Mouse (Mus musculus): ENCODE results near the gene Igf1r. TPM values are rescaled to one million over a fixed set of nuclear protein-coding genes. Genes with fewer than 3 reads are reported as not detected.
A peak's percentile ranks its signal among the peaks of the same experiment; 100 is the strongest.

Gene Igf1r
- polyA plus RNA-seq (2014; fragmentation: Nextera tagmentation; extraction: Ambion mirVana), result 18.3 and 21.0 TPM in 2 replicates

DNA sequence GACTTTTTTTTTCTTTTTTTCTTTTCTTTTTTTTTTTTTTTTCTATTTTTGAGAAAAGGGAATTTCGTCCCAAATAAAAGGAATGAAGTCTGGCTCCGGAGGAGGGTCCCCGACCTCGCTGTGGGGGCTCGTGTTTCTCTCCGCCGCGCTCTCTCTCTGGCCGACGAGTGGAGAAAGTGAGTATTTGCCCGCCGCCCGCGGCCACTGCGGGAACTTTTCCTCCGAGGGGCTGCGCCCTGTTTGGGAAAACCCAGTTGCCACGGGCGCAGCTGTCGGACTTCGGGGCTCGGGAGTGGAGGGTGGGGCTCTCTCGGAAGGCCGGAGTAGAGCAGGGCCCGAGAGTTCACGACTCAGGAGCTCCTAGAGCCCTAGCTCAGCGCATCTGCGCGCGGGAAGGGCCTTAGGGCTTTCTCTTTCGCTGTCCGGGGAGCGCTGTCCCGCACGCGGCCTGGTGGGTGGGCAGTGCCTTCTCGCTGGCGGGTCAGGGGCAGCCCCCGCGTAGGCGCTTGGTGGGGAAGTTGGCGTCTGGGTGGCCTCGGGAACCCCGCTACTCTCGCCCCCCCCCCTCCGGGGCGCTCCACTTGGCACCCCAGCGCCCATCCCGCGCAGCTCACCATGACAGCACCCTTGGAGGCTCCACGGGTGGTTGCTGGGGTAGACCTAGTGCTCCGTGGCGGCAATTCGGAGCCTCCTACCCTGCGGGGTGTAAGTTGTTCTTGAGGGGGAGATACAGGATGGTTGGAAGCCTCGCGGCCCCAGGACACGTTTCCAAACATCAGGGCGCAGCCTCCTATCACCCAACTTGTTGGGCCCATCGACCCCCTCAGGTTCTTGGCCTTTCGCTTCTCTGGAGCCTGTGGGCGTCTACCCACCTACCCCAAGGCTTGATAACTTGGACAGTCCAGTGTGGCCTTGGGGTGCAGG, at the start of gene Igf1r:
TSS of gene Igf1r (plus strand) at position 51 of the 924 bp plus-strand sequence.
- peaks cover 36% of the 10 kb centered on the region for H3K4me1 ChIP-seq (replicated peaks; ENCODE audit: control insufficient read depth, insufficient read depth, low read length)
- no peak for ATAC-seq (ENCODE audit: low FRiP score)

DNA sequence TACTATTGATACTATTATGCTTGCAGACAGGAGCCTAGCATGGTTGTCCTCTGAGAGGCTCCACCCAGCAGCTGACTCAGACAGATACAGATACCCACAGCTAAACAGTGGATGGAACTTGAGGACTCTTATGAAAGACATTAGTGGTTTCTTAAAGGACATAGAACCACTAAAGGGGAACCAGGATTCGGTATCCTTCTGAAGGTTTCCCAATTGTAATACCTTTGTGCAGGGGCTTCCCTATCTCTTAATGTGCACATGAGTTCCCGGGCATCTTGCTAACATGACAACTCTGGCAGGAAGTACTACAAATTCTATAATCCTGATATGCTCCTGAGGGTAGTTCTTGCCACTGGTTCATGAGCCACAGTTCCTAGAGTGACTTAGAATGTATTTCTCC, 46.3 kb upstream of the Igf1r start:
- Histone ChIP-seq H3K27ac (no peak overlapping the region), H3K4me1 (replicated peaks; ENCODE audit: control insufficient read depth, insufficient read depth, low read length) (0 out of 2 replicates have a peak, but pooled peaks cover 5% of the 10 kb centered on the region), H3K9me3 (ENCODE audit: control insufficient read depth, low read length) (no peaks in the 10 kb centered on the region), H3K4me3 (replicated peaks; ENCODE audit: low read length) (no peak overlapping the region), H3K27me3 (ENCODE audit: control insufficient read depth, insufficient read depth, low read length) (no peaks in the 10 kb centered on the region), H3K4me2 (replicated peaks) (no peak overlapping the region), H3K9ac (no peak overlapping the region), H3K36me3 (replicated peaks; ENCODE audit: control insufficient read depth, insufficient read depth) (no peaks in the 10 kb centered on the region)
- 95% methylated on average over 2 of the region's 2 CpGs for WGBS
- ATAC-seq (ENCODE audit: low FRiP score) (no peak), DNase-seq (ENCODE audit: low spot score) (no peak)

More for the DNA sequence above, at the start of gene Igf1r:
- WGBS, result under 1% methylated on average over 59 of the region's 62 CpGs
- Histone ChIP-seq H3K4me2 (replicated peaks) (peak within 1 kb of the TSS; percentile 95), H3K4me3 (replicated peaks; ENCODE audit: low read length) (peak within 1 kb of the TSS; percentile 77), H3K9me3 (ENCODE audit: control insufficient read depth, low read length) (no peaks in the 10 kb centered on the region), H3K27ac (peak within 1 kb of the TSS; percentile 99), H3K27me3 (ENCODE audit: control insufficient read depth, insufficient read depth, low read length) (0 out of 2 replicates have a peak, but pooled peaks cover 3% of the 10 kb centered on the region), H3K36me3 (replicated peaks; ENCODE audit: control insufficient read depth, insufficient read depth) (no peaks in the 10 kb centered on the region), H3K9ac (peak within 1 kb of the TSS; percentile 92)
- DNase-seq (ENCODE audit: low spot score), result no peak

DNA sequence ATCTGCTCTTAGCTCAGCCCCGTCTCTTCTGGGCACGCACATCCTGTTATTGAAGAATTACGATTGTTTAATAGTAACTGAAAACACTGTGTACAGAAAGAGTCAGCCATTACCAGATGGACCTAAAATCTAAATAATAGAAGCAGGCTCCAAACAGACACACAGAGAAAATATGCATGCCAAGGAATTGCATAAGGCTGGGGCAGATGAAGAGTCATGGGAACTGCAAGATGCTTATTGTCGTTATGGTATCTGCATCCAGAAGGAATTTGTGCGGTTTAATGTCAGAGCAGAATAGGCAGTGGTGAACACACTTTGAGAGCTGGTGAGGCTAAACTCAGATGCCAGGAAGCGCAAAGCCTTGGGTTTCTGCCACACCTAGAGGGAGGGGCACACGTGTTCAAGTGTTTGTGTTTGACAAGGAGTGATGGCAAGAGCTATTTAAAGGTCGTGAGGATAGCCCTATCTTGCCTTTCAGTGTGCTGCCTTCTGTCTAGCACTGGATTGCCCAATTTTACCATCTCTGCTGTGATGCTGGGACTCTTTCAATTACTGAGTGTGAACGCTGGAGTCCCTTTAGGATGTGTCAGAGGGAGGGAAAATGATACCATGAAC, 44.7 kb upstream of the Igf1r start:
- 0 out of 2 replicates have a peak, but pooled peaks cover 5% of the 10 kb centered on the region for H3K4me1 ChIP-seq (replicated peaks; ENCODE audit: control insufficient read depth, insufficient read depth, low read length)
- no peak overlapping the region for H3K4me2 ChIP-seq (replicated peaks)
- no peak overlapping the region for H3K27ac ChIP-seq
- WGBS, result 83% methylated on average over 9 of the region's 9 CpGs
- H3K27me3 ChIP-seq (ENCODE audit: control insufficient read depth, insufficient read depth, low read length), result no peaks in the 10 kb centered on the region
- no peaks in the 10 kb centered on the region for H3K9me3 ChIP-seq (ENCODE audit: control insufficient read depth, low read length)
- no peak overlapping the region for H3K9ac ChIP-seq
- ATAC-seq (ENCODE audit: low FRiP score) (no peak), DNase-seq (ENCODE audit: low spot score) (no peak)
- no peak overlapping the region for H3K4me3 ChIP-seq (replicated peaks; ENCODE audit: low read length)
- no peaks in the 10 kb centered on the region for H3K36me3 ChIP-seq (replicated peaks; ENCODE audit: control insufficient read depth, insufficient read depth)

DNA sequence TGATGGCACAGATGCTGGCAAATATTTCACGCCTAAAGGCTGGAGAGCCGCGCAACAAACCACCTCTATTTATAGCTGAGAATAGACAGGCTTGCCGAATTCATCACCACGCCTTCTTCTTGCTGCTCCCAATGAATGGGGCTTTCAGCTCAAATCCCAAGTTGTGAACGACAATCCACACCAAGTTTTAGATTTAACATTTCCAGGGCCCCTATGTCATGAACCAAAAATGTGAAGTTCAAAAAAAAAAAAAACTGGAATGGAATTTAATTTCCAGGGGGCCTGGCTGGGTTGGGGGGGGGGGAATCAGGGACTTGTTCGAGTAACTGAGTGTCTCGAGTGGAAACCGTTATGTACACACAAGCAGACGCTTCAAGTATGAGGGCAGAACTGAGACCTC, 42.1 kb upstream of the Igf1r start:
- H3K9me3 ChIP-seq (ENCODE audit: control insufficient read depth, low read length), result no peaks in the 10 kb centered on the region
- no peak for ATAC-seq (ENCODE audit: low FRiP score)
- peak overlapping the region; percentile 40 for H3K4me2 ChIP-seq (replicated peaks)
- H3K4me1 ChIP-seq (replicated peaks; ENCODE audit: control insufficient read depth, insufficient read depth, low read length), result 0 out of 2 replicates have a peak, but pooled peaks cover 5% of the 10 kb centered on the region
- H3K27me3 ChIP-seq (ENCODE audit: control insufficient read depth, insufficient read depth, low read length), result no peaks in the 10 kb centered on the region
- 27% methylated on average over 10 of the region's 10 CpGs for WGBS
- no peak overlapping the region for H3K9ac ChIP-seq
- H3K4me3 ChIP-seq (replicated peaks; ENCODE audit: low read length), result no peak overlapping the region
- DNase-seq (ENCODE audit: low spot score), result peak; percentile 33
- H3K27ac ChIP-seq, result no peak overlapping the region
- no peaks in the 10 kb centered on the region for H3K36me3 ChIP-seq (replicated peaks; ENCODE audit: control insufficient read depth, insufficient read depth)

DNA sequence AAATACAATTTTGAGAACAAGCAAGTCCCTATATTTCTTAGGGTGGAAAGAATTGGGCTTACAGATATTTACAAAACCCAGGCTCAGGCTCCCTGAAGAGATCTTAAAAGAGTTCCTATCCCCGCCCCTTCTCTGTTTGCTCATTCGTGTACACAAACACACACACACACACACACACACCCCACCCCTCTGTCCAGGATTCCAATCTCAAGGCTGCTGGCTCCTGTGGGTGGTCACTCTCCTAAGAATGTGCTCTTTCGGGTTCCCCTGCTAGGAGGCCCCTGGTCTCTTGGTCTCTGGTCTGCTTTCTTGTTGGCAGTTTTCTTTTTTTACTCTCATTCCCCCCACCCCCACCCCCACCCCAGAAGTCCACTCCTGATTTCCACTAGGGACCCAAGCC, 41.7 kb upstream of the Igf1r start:
- Histone ChIP-seq H3K27me3 (ENCODE audit: control insufficient read depth, insufficient read depth, low read length) (no peaks in the 10 kb centered on the region), H3K4me1 (replicated peaks; ENCODE audit: control insufficient read depth, insufficient read depth, low read length) (0 out of 2 replicates have a peak, but pooled peaks cover 5% of the 10 kb centered on the region), H3K9me3 (ENCODE audit: control insufficient read depth, low read length) (no peaks in the 10 kb centered on the region), H3K4me2 (replicated peaks) (peak overlapping the region; percentile 40), H3K27ac (no peak overlapping the region), H3K4me3 (replicated peaks; ENCODE audit: low read length) (no peak overlapping the region), H3K9ac (no peak overlapping the region), H3K36me3 (replicated peaks; ENCODE audit: control insufficient read depth, insufficient read depth) (no peaks in the 10 kb centered on the region)
- WGBS, result 20% methylated on average over 3 of the region's 3 CpGs
- no peak for DNase-seq (ENCODE audit: low spot score)
- ATAC-seq (ENCODE audit: low FRiP score), result no peak

DNA sequence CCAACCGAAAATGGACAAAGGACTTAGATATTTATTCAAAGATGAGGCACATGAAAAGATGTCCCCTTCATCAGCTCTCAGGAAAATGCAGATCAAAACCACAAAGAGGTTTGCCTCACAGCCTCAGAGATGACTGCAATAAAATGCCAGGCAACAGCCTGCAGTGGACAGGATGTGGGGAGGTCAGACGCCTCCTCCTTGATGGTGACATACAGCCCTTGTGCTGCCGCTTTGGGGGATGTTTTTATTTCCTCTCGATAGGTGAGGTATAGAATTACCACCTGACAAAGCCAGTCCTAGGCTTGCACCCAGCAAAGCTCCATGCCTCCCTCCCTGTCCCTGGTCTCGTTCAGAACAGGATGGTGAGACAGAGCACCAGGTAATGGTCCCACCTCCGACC, 40.8 kb upstream of the Igf1r start:
- H3K4me3 ChIP-seq (replicated peaks; ENCODE audit: low read length), result no peak overlapping the region
- H3K27ac ChIP-seq, result no peak overlapping the region
- no peak overlapping the region for H3K9ac ChIP-seq
- no peak overlapping the region for H3K4me2 ChIP-seq (replicated peaks)
- ATAC-seq (ENCODE audit: low FRiP score) (no peak), DNase-seq (ENCODE audit: low spot score) (no peak)
- H3K9me3 ChIP-seq (ENCODE audit: control insufficient read depth, low read length), result no peaks in the 10 kb centered on the region
- H3K27me3 ChIP-seq (ENCODE audit: control insufficient read depth, insufficient read depth, low read length), result no peaks in the 10 kb centered on the region
- WGBS, result 68% methylated on average over 6 of the region's 6 CpGs
- H3K36me3 ChIP-seq (replicated peaks; ENCODE audit: control insufficient read depth, insufficient read depth), result no peaks in the 10 kb centered on the region
- 0 out of 2 replicates have a peak, but pooled peaks cover 5% of the 10 kb centered on the region for H3K4me1 ChIP-seq (replicated peaks; ENCODE audit: control insufficient read depth, insufficient read depth, low read length)

DNA sequence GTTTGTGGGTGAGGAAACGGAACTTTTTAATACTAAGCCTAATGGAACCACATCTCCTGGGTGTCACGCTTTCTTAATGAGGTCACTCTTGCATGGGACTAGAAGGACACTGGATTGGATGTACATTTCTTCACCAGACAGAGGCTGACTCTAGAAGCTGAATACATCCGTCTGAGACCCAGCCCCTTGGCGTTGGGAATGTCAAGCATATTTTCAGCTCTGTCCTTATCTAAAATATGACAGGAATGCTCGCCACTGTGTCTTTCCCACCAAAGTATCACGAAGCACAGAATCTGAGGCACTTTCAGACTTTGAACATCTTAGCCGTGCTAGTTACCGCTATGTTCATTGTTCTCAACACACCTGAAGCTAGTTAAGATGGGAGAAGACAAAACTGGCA, 35.7 kb upstream of the Igf1r start:
- no peaks in the 10 kb centered on the region for H3K27me3 ChIP-seq (ENCODE audit: control insufficient read depth, insufficient read depth, low read length)
- no peak overlapping the region for H3K4me2 ChIP-seq (replicated peaks)
- H3K27ac ChIP-seq, result no peak overlapping the region
- H3K9me3 ChIP-seq (ENCODE audit: control insufficient read depth, low read length), result no peaks in the 10 kb centered on the region
- DNase-seq (ENCODE audit: low spot score) (no peak), ATAC-seq (ENCODE audit: low FRiP score) (no peak)
- WGBS, result 92% methylated on average over 8 of the region's 8 CpGs
- H3K4me1 ChIP-seq (replicated peaks; ENCODE audit: control insufficient read depth, insufficient read depth, low read length), result no peaks in the 10 kb centered on the region
- H3K4me3 ChIP-seq (replicated peaks; ENCODE audit: low read length), result no peak overlapping the region
- H3K9ac ChIP-seq, result no peak overlapping the region
- H3K36me3 ChIP-seq (replicated peaks; ENCODE audit: control insufficient read depth, insufficient read depth), result no peaks in the 10 kb centered on the region

DNA sequence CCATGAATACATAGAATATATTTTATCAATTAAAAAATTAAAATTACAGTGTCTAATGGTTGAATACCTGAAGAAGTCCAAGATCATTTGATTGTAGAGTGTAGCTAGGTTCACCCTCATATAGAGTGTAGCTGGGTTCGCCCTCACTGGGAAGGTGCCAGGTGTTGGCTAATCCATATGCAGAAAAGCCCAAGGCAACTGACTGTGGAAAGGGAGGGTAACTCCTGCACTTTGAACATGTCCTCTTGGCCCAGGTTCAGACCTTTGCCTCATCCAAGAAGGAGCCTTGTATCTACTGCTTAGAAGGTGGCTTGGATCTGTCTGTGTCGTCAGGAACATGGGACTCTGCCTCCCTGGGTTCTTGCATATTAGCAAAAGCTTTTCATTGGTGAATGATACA, 34.9 kb upstream of the Igf1r start:
- 93% methylated on average over 2 of the region's 2 CpGs for WGBS
- Histone ChIP-seq H3K4me1 (replicated peaks; ENCODE audit: control insufficient read depth, insufficient read depth, low read length) (no peaks in the 10 kb centered on the region), H3K4me2 (replicated peaks) (no peak overlapping the region), H3K9ac (no peak overlapping the region), H3K4me3 (replicated peaks; ENCODE audit: low read length) (no peak overlapping the region), H3K9me3 (ENCODE audit: control insufficient read depth, low read length) (no peaks in the 10 kb centered on the region), H3K36me3 (replicated peaks; ENCODE audit: control insufficient read depth, insufficient read depth) (no peaks in the 10 kb centered on the region), H3K27me3 (ENCODE audit: control insufficient read depth, insufficient read depth, low read length) (no peaks in the 10 kb centered on the region), H3K27ac (no peak overlapping the region)
- no peak for DNase-seq (ENCODE audit: low spot score)
- no peak for ATAC-seq (ENCODE audit: low FRiP score)

DNA sequence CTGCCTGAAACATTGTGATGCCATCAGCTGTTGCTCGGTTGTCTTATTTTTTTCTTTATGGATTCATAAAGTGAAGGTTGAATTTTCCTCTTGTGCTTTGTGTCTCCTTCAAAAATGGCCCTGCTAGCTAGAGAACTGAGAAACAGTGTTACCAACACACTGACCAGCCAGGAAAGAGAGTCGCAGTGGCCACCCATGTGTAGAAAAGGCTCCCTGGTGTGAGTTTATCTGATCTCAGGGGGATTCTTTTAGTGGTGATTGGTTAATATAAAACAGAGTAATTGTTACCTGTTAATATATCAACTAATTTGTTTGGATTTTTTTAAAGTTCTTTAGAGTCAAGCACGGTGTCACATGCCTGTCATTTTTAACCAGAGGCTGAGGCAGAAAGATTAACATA, 33.2 kb upstream of the Igf1r start:
- H3K4me2 ChIP-seq (replicated peaks), result no peak overlapping the region
- no peaks in the 10 kb centered on the region for H3K4me1 ChIP-seq (replicated peaks; ENCODE audit: control insufficient read depth, insufficient read depth, low read length)
- H3K27ac ChIP-seq, result no peak overlapping the region
- no peak overlapping the region for H3K9ac ChIP-seq
- no peak for ATAC-seq (ENCODE audit: low FRiP score)
- no peak overlapping the region for H3K4me3 ChIP-seq (replicated peaks; ENCODE audit: low read length)
- DNase-seq (ENCODE audit: low spot score), result no peak
- 66% methylated on average over 3 of the region's 3 CpGs for WGBS
- no peaks in the 10 kb centered on the region for H3K36me3 ChIP-seq (replicated peaks; ENCODE audit: control insufficient read depth, insufficient read depth)
- H3K27me3 ChIP-seq (ENCODE audit: control insufficient read depth, insufficient read depth, low read length), result no peaks in the 10 kb centered on the region
- H3K9me3 ChIP-seq (ENCODE audit: control insufficient read depth, low read length), result no peaks in the 10 kb centered on the region
